Mouse (Mus musculus) heart, postnatal 0 days (tissue): ENCODE results near the gene Synrg. TPM values are rescaled to one million over a fixed set of nuclear protein-coding genes. Genes with fewer than 3 reads are reported as not detected.

Experiments used
- ATAC-seq: fragments of 200-750 bp; cut with Nextera tagmentation; 2 replicates; pipeline ENCODE4 v1.8.0; 2017; ENCODE audit warnings: low read depth, moderate number of reproducible peaks, moderate library complexity; ENCODE audit not compliant: insufficient read depth
- DNase-seq: peaks from one replicate; pipeline ENCODE4 v3.0.0-alpha.2; 2016; ENCODE audit warnings: low spot score
- H3K27ac ChIP-seq: fragments of 300-500 bp; sonication (generic); 2 replicates; pipeline ENCODE4 v1.5.1; 2014; ENCODE audit warnings: low read depth, mild to moderate bottlenecking
- H3K27me3 ChIP-seq: fragments of 300-500 bp; sonication (generic); 2 replicates; pipeline ENCODE4 v1.6.1; 2014; ENCODE audit warnings: low read length, mixed read lengths; ENCODE audit not compliant: control insufficient read depth, insufficient read depth
- H3K36me3 ChIP-seq: fragments of 300-500 bp; sonication (generic); replicated peaks from 2 replicates; pipeline ENCODE4 v1.6.1; 2014; ENCODE audit warnings: low read length, mixed read lengths; ENCODE audit not compliant: control insufficient read depth, insufficient read depth
- H3K4me1 ChIP-seq: fragments of 300-500 bp; sonication (generic); 2 replicates; pipeline ENCODE4 v1.6.1; 2014; ENCODE audit warnings: antibody characterized with exemption; ENCODE audit not compliant: control insufficient read depth, insufficient read depth
- H3K4me2 ChIP-seq: fragments of 300-500 bp; sonication (generic); 2 replicates; pipeline ENCODE4 v1.6.1; 2014; ENCODE audit warnings: low read depth, mild to moderate bottlenecking, low read length, moderate library complexity
- H3K4me3 ChIP-seq: fragments of 300-500 bp; sonication (generic); 2 replicates; pipeline ENCODE4 v1.5.1; 2014; ENCODE audit warnings: low read depth, low read length
- H3K9ac ChIP-seq: fragments of 300-500 bp; sonication (generic); replicated peaks from 2 replicates; pipeline ENCODE4 v1.6.1; 2014; ENCODE audit warnings: low read depth, low read length, mixed read lengths
- H3K9me3 ChIP-seq: fragments of 300-500 bp; sonication (generic); replicated peaks from 2 replicates; pipeline ENCODE4 v1.6.1; 2016; ENCODE audit warnings: low read length; ENCODE audit not compliant: control insufficient read depth
- CTCF ChIP-seq: IDR thresholded peaks from 2 replicates; pipeline ENCODE4 v1.5.1; 2016; ENCODE audit warnings: antibody characterized with exemption, control low read depth, low read depth
- EP300 ChIP-seq: IDR thresholded peaks from 2 replicates; pipeline ENCODE4 v1.6.1; 2016; ENCODE audit warnings: antibody characterized with exemption, low read depth
- WGBS: fragments of 180-500 bp; shearing (Covaris S2); extraction: QIAGEN DNeasy Blood & Tissue Kit; methylation state at CpG from one replicate; pipeline ENCODE4 v1.1.7; 2014; 5-methylcytosine and 5-hydroxymethylcytosine counted together
- polyA plus RNA-seq: library from polyadenylated mRNA; unstranded; fragments of >200 nt; fragmentation: Nextera tagmentation; extraction: Ambion mirVana; gene quantifications from 2 replicates; pipeline ENCODE4 v1.2.1, GENCODE M21; 2015
- total RNA-seq: library from RNA; depleted of rRNA; stranded (reverse); fragments of >200 nt; gene quantifications from 2 replicates; pipeline ENCODE4 v1.2.3, GENCODE M21; 2014; ENCODE audit warnings: low replicate concordance

Synrg gene
- total and polyA plus RNA-seq, 2 experiments from 2014 or later: 5.0 to 8.9 TPM

- ATAC-seq: no peak
- WGBS: 73% methylated on average over 3 of the region's 3 CpGs
Measured at GRCm38 (mm10) chr11:83994481-83994880, 30.3 kb downstream of the Synrg start.

DNA sequence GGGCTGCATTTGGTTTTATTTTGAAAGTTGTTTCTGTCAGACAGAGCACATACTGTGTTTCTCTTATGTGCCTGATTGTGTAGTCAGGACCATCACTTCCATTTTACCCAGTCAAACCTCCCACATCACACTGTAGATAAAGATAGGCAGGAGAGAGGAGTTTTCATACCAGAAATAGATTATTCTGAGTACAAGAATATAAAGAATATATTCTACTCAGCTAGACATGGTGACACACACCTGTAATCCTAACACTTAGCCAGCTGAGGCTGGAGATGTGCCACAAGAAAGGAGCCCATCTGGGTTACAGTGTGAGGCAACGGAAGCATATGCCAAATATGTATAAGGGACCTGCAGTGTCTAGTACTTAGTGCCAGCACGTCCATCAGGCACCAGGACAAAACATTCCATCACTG is 31.3 kb downstream of the Synrg start:
- Histone ChIP-seq H3K27ac (no peak overlapping the region), H3K4me3 (no peak overlapping the region), H3K4me1 (no peaks in the 10 kb centered on the region), H3K36me3 (peaks cover 73% of the 10 kb centered on the region), H3K9ac (no peak overlapping the region), H3K27me3 (no peaks in the 10 kb centered on the region), H3K4me2 (no peak overlapping the region), H3K9me3 (no peaks in the 10 kb centered on the region)
- DNase-seq (no peak), ATAC-seq (no peak)
- WGBS: 65% methylated on average over 2 of the region's 2 CpGs
- TF ChIP-seq EP300 (no peak), CTCF (no peak)

More at GRCm38 (mm10) chr11:83994481-83994880, 30.3 kb downstream of the Synrg start:
- Histone ChIP-seq H3K27me3 (no peaks in the 10 kb centered on the region), H3K9ac (no peak overlapping the region), H3K27ac (no peak overlapping the region), H3K4me3 (no peak overlapping the region), H3K9me3 (no peaks in the 10 kb centered on the region), H3K4me1 (no peaks in the 10 kb centered on the region), H3K4me2 (no peak overlapping the region), H3K36me3 (peaks cover 82% of the 10 kb centered on the region)
- TF ChIP-seq EP300: no peak
- no peak for TF ChIP-seq CTCF
- DNase-seq: no peak

DNA sequence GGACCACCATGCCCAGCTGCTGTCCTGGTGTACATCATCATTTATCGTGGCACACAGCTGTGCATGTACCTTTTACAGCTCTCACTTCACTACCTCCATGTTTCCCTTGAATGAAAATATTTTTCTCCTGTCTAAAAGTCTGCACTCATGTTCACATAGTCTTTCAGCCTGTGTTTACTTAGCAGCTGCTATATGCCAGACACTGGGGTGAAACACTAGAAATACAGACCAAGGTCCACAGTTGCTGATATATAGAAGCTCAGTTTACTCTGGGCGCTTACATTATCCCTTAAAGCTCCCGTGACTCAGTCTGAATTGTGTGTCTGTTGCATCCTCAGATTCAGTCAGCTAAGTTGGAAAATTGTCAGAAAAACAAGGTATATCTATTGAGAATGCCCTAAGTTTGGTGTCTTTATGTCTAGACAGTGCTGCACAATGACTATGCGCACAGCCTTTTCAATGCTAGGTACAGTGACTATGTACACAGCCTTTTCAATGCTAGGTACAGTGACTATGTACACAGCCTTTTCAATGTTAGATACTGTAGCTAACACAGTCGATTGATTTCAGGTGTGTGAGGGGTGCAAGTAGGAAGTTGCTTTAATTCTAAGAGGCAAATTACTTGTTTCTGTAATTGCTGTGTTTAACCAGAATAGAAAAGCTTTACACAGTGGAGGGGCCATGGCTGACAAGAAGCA is 33.1 kb downstream of the Synrg start:
- H3K9ac ChIP-seq: no peak overlapping the region
- H3K27ac ChIP-seq: no peak overlapping the region
- H3K4me1 ChIP-seq: no peaks in the 10 kb centered on the region
- DNase-seq (no peak), ATAC-seq (no peak)
- TF ChIP-seq EP300 (no peak), CTCF (no peak)
- H3K27me3 ChIP-seq: no peaks in the 10 kb centered on the region
- H3K36me3 ChIP-seq: peaks cover 73% of the 10 kb centered on the region
- no peak overlapping the region for H3K4me2 ChIP-seq
- WGBS: 87% methylated on average over 5 of the region's 5 CpGs
- H3K9me3 ChIP-seq: no peaks in the 10 kb centered on the region
- no peak overlapping the region for H3K4me3 ChIP-seq

DNA sequence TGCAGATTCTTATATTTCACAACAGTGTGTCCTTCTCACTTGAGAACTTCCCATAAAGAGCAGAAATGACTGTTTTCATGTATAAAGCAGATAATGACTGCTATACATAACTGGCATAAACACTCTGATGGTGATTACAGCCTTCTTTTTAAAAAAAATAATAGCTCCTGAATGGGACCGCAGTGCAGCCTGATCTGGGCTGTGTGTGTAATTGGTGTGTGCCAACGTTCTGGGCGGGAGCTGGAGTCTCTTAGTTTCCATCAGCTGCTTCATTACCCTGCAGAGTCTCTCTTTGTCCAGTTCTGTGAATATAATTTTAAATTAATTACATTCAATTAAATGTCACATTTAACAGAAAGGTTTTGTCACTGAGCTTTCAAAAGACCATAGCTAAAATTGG is 34.8 kb downstream of the Synrg start:
- Histone ChIP-seq H3K9me3 (no peaks in the 10 kb centered on the region), H3K36me3 (peaks cover 76% of the 10 kb centered on the region), H3K9ac (no peak overlapping the region), H3K27me3 (no peaks in the 10 kb centered on the region), H3K27ac (no peak overlapping the region), H3K4me3 (no peak overlapping the region), H3K4me1 (no peaks in the 10 kb centered on the region), H3K4me2 (no peak overlapping the region)
- no peak for DNase-seq
- WGBS: 89% methylated on average over 3 of the region's 3 CpGs
- TF ChIP-seq EP300: no peak
- TF ChIP-seq CTCF: no peak
- ATAC-seq: no peak

- DNase-seq (no peak), ATAC-seq (no peak)
- TF ChIP-seq CTCF (no peak), EP300 (no peak)
- WGBS: 82% methylated on average over 4 of the region's 4 CpGs
- Histone ChIP-seq H3K4me2 (no peak overlapping the region), H3K4me1 (no peaks in the 10 kb centered on the region), H3K27ac (no peak overlapping the region), H3K9me3 (no peaks in the 10 kb centered on the region), H3K9ac (no peak overlapping the region), H3K27me3 (no peaks in the 10 kb centered on the region), H3K36me3 (peaks cover 76% of the 10 kb centered on the region), H3K4me3 (no peak overlapping the region)
Measured at GRCm38 (mm10) chr11:83999411-83999915, 35.2 kb downstream of the Synrg start.

DNA sequence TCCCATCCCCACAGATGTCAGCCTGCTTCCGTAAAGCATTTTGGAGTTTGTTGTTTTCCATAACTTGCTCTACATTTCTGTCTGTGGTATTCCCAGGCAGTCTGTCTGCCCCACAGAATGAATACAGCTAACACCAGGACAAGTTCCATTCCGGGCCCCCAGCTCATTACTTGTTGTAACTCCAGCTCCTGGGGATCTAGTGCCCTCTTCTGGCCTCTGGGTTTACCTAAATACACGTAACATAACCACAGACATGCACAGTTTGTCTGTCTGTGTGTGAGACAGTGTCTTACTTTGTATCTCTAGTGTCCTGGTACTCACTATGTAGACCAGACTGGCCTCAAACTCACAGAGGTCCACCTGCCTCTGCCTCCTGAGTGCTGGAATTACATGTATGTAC is 37.0 kb downstream of the Synrg start:
- no peak for ATAC-seq
- 94% methylated on average over 3 of the region's 3 CpGs for WGBS
- Histone ChIP-seq H3K4me3 (no peak overlapping the region), H3K4me1 (no peaks in the 10 kb centered on the region), H3K9ac (no peak overlapping the region), H3K27me3 (no peaks in the 10 kb centered on the region), H3K4me2 (no peak overlapping the region), H3K9me3 (no peaks in the 10 kb centered on the region), H3K27ac (no peak overlapping the region), H3K36me3 (peaks cover 76% of the 10 kb centered on the region)
- no peak for TF ChIP-seq CTCF
- no peak for TF ChIP-seq EP300
- DNase-seq: no peak
